Mouse (Mus musculus) gastrocnemius, postnatal 10 days (tissue): Measurements from ENCODE around the gene Rab44. TPM values are rescaled to one million over a fixed set of nuclear protein-coding genes. Genes with fewer than 3 reads are reported as not detected.
"Not testable (repeated sequence)": the region's sequence is repeated elsewhere in the genome, so short reads cannot be mapped to it uniquely, and the experiment has no call there.

Experiments used
- DNase-seq: peaks from one replicate; pipeline ENCODE4 v3.0.0; 2021; ENCODE audit warnings: mixed read lengths
- total RNA-seq, 2 experiments: library from RNA; stranded (reverse); gene quantifications; 2 replicates each; pipeline ENCODE4 v1.2.3; 2021

The Rab44 gene
- total RNA-seq, 2 experiments from 2014 or later = 0.68 to 1.6 TPM

GRCm38 (mm10) chr17:29091348-29091944 lies 22.5 kb upstream of the Rab44 start:
- no peak for DNase-seq

- DNase-seq = no peak
These were observed 21.4 kb upstream of the Rab44 start for GRCm38 (mm10) chr17:29092497-29092896.

GRCm38 (mm10) chr17:29093110-29093952 lies 20.6 kb upstream of the Rab44 start:
- DNase-seq = peak; percentile 77

GRCm38 (mm10) chr17:29093961-29094309 lies 20.0 kb upstream of the Rab44 start:
- DNase-seq = no peak

DNA sequence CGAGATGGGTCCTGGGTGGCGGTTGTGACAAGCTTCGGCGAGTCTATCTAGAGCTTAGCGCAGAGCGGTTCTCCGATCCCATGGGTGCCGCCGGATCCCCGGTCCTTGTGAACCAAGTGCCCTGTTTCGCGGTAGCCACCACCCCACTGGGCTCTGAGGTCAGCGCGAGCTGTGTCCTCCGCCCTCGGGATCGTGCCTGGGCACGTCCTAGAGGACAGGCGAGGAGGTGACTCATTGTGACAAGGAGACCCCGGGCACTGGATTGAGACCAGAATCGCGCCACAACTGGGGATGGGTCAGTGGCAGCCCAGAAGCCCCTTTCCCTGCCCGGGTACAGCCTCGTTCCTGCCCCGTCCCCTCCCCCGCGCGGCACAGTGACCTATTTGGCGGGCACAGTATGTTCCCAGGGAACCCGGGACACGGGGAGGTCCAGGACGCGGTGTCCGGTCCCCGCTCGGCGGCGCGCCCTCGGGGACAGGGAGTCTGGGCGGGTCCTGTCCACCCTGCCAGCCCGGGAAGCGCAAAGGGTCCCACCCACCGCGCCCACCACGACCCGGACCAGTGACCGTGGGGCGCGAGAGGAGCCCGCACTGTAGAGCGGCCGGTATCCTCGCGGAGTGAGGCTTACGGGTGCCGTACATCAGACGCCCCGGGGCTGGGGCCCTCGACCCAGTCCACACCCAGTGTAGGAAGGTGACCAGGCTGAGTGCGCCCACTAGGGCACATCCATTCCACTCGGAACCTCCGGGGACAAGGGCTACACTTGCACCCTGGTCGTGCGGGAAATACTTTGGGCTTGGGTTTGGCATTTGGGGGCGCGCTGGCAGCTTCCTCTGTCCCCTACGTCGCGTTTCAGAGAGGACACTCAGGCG lies 19.4 kb upstream of the Rab44 start:
- peak; percentile 70 for DNase-seq

- DNase-seq = peak; percentile 97
These were observed 18.7 kb upstream of the Rab44 start for GRCm38 (mm10) chr17:29095201-29095733.

GRCm38 (mm10) chr17:29096245-29096644 lies 17.7 kb upstream of the Rab44 start:
- DNase-seq = no peak

- DNase-seq = no peak
These were observed 16.9 kb upstream of the Rab44 start for GRCm38 (mm10) chr17:29096851-29097561.

GRCm38 (mm10) chr17:29098291-29098690 lies 15.7 kb upstream of the Rab44 start:
- DNase-seq = no peak

DNA sequence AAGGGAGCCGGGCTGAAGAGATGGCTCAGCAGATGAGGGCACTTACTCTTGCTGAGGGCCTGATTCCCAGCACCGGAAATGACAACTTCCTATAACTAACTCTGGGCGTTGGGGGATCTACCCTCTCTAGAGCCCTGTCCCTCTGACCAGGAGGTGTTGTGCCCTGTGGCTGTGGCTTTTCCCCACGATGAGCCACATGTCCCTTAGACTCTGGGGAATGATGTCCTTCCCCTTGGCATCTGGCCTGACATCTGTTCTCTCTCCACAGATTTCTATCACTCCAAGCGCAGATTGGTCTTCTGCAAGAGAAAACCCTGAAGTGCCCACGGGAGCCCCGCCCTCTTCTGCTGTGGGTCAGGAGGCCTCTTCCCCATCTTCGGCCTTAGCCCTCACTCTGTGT lies 14.9 kb upstream of the Rab44 start:
- DNase-seq = no peak

DNA sequence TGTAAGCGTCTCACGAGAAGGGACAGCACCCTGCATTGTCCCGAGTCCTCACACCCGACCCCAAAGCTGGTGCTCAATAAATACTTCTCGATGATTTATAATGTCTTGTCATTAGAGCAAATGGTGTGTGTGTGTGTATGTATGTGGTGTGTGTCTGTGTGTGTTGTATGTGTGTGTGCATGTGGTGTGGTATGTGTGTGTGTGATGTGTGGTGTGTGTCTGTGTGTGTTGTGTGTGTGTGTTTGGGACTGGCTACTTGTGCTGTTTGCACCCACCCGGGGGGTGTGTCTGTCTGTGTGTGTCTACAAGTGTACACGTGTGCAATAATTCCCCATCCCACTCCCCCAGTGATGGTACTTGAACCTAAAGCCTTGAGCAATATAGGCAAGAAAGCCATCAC lies 13.3 kb upstream of the Rab44 start:
- no peak for DNase-seq

GRCm38 (mm10) chr17:29110356-29110755 lies 3.6 kb upstream of the Rab44 start:
- not testable (repeated sequence) for DNase-seq

DNA sequence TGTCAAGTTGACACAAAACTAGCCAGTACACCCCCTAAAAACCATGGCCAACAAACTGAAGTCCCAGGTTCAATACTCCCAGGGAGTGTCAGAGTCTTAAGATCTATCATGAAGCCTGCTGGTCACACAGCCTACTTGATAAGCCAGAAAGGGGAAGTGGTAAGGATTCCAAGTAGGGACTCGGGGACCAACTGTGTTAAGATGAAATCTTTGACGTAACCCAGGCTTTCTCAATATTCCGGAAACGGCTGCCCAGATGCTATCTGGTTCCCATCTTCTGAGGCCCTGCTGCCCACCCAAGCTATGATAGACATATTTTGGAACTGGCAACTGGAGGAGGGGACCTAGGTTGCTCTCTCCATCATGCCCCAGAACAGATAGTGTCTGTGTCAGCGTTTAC lies 2.6 kb upstream of the Rab44 start:
- no peak for DNase-seq

DNA sequence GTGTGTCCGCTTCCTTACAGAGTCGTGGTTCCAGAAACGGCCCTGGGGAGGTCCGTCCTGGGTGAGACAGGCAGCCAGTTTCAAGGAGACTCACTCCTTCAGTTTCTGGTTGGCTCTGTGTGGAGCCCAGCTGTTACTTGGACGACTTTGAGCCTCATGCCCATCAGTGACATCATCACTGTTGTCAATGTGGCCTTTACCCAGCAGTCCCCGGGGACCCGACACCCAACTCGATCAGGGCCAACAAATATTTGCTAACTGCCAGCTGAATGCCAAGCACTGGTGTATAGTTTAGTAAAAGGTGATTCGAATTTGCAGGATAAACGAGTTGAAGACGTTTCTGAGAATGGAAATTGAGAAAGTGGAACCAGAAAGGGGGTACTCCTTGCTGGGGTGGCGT lies 2.1 kb downstream of the Rab44 start:
- no peak for DNase-seq

- DNase-seq = no peak
These were observed 3.2 kb downstream of the Rab44 start for GRCm38 (mm10) chr17:29117006-29117648.

DNA sequence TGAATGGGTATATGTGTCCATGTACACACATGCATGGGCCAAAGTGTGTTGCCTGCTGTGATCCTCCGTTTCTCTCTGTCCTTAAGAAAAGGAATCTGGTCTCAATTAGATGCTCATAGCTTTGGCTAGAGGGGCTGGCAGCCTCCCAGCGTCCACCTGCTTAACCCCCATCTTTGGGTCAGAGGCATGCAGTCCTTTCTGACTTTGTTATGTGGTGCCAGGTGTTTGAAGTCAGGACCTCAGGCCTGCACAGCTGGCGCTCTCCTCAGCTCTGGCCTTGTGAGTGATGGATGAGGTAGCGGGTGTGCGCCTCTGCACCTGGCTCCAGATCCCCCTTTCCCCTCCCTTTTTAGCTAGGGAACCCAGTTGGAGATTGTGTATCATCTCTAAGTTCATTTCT lies 4.1 kb downstream of the Rab44 start:
- no peak for DNase-seq

GRCm38 (mm10) chr17:29120666-29121065 lies 6.7 kb downstream of the Rab44 start:
- DNase-seq = peak; percentile 46

GRCm38 (mm10) chr17:29122817-29123216 lies 8.9 kb downstream of the Rab44 start:
- DNase-seq = no peak

DNA sequence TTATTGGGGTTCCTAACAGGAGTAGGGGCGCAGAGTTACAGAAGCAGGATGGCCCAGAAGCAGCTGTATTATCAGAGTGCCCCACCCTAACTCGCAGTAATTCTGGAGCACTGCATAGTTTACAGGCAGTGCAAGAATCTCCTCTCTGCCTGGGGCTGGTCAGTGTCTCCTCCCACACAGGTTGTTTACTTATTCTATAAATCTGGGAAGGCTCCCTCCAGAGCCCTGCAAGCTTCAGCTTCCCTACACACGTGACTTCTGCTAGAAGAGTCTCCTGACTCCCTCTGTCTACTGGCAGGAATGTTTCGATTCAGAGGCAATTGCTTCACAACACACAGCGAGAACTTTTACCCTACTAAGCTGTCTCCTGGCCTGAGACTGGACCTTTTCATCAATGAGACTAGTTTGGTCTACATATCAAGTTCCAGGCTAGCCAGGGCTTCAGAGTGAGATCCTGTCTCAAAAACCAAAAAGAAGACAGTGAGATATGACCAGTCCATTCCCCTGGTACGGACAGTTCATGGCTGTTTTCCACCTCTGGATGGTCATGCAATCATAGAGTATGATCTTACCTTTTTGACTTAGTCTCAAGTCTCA lies 9.7 kb downstream of the Rab44 start:
- DNase-seq = no peak

DNA sequence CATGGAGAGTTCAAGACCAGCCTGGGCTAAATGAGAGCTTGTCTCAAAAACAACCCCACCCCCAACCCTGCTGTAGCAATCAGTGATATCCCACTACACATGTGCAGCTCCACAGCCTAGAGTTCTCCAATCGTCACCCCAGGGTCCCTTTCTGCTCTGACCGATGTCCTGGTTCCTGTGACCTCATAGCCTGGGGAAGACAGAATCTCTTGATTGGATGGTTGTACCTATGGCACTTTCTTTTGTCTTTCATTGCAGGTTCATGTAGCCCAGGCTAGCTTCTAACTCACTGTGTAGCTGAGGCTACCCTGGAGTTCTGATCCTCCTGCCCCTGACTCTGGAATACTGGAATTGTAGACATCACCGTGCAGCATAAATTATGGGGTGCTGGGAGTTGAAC lies 12.6 kb downstream of the Rab44 start:
- no peak for DNase-seq

- DNase-seq = no peak
These were observed 15.4 kb downstream of the Rab44 start for GRCm38 (mm10) chr17:29129341-29129740.
